Mouse (Mus musculus): ENCODE results near the gene Cfc1.

- TF ChIP-seq CTCF (IDR thresholded peaks at IDR 0.05; ENCODE audit: low read depth, low read length) (no peak), POLR2A (IDR thresholded peaks at IDR 0.05; ENCODE audit: borderline replicate concordance, low read depth, low read length) (no peak)
These were observed 881 bp downstream of the Cfc1 start for GRCm38 (mm10) chr1:34536291-34536766.
